Mouse (Mus musculus): ENCODE results near the gene Fbp2.

- TF ChIP-seq POLR2A (IDR thresholded peaks at IDR 0.05; ENCODE audit: low read depth, low read length) (no peak), CTCF (IDR thresholded peaks at IDR 0.05; ENCODE audit: extremely low read depth, insufficient read depth, insufficient read length, insufficient replicate concordance) (no peak)
Observed at GRCm38 (mm10) chr13:62882856-62883255, 24.6 kb upstream of the Fbp2 start.

All from spleen, adult 2 months (tissue).